Mouse (Mus musculus) heart, embryonic 14.5 days (tissue): ENCODE measurements around the gene Atp4a. TPM values are rescaled to one million over a fixed set of nuclear protein-coding genes. Genes with fewer than 3 reads are reported as not detected.

ENCODE experiments used
- ATAC-seq: fragments of 200-750 bp; cut with Nextera tagmentation; 2 replicates; pipeline ENCODE4 v1.8.0; 2017; ENCODE audit warnings: low read depth, moderate TSS enrichment; ENCODE audit not compliant: insufficient number of reproducible peaks, insufficient read depth, low FRiP score
- H3K27ac ChIP-seq, 2 experiments: fragments of 200-500 bp in 1 of 2; fragments of 300-500 bp in 1 of 2; sonication (generic) in 1 of 2; replicated peaks in 1 of 2; 2 replicates each; pipeline ENCODE4 v1.5.1; 2012 to 2014; ENCODE audit warnings: low read depth in 2 of 2, low read length in 2 of 2, control low read depth in 1 of 2, mild to moderate bottlenecking in 1 of 2, mixed read lengths in 1 of 2; ENCODE audit not compliant: control insufficient read depth in 1 of 2, insufficient read depth in 1 of 2
- H3K27me3 ChIP-seq: fragments of 300-500 bp; sonication (generic); 2 replicates; pipeline ENCODE4 v1.6.1; 2014; ENCODE audit warnings: mild to moderate bottlenecking, low read length, control low read depth; ENCODE audit not compliant: control insufficient read depth, insufficient read depth
- H3K36me3 ChIP-seq: fragments of 300-500 bp; sonication (generic); 2 replicates; pipeline ENCODE4 v1.6.1; 2014; ENCODE audit warnings: mild to moderate bottlenecking, control low read depth, low read length, mixed read lengths; ENCODE audit not compliant: control insufficient read depth, insufficient read depth
- H3K4me1 ChIP-seq, 2 experiments: fragments of 200-500 bp in 1 of 2; fragments of 300-500 bp in 1 of 2; sonication (generic) in 1 of 2; 2 replicates each; pipeline ENCODE4 v1.6.1; 2012 to 2014; ENCODE audit warnings: low read length in 2 of 2, control low read depth in 1 of 2, mixed read lengths in 1 of 2; ENCODE audit not compliant: control insufficient read depth in 2 of 2, insufficient read depth in 2 of 2
- H3K4me2 ChIP-seq: fragments of 300-500 bp; sonication (generic); 2 replicates; pipeline ENCODE4 v1.6.1; 2014; ENCODE audit warnings: mild to moderate bottlenecking, low read length
- H3K4me3 ChIP-seq, 2 experiments: fragments of 200-500 bp in 1 of 2; fragments of 300-500 bp in 1 of 2; sonication (generic) in 1 of 2; 2 replicates each; pipeline ENCODE4 v1.5.1; 2012 to 2014; ENCODE audit warnings: low read length in 2 of 2, mild to moderate bottlenecking in 2 of 2, control low read depth in 1 of 2, low read depth in 1 of 2, moderate library complexity in 1 of 2; ENCODE audit not compliant: control insufficient read depth in 1 of 2, insufficient read depth in 1 of 2
- H3K9ac ChIP-seq: fragments of 300-500 bp; sonication (generic); 2 replicates; pipeline ENCODE4 v1.6.1; 2014; ENCODE audit warnings: mild to moderate bottlenecking, low read length
- H3K9me3 ChIP-seq: fragments of 300-500 bp; sonication (generic); 2 replicates; pipeline ENCODE4 v1.6.1; 2016; ENCODE audit warnings: low read length, control low read depth; ENCODE audit not compliant: control insufficient read depth
- WGBS: fragments of 180-500 bp; shearing (Covaris S2); extraction: QIAGEN DNeasy Blood & Tissue Kit; methylation state at CpG from one replicate; pipeline ENCODE4 v1.1.7; 2014; 5-methylcytosine and 5-hydroxymethylcytosine counted together
- polyA plus RNA-seq: library from polyadenylated mRNA; unstranded; fragments of >200 nt; fragmentation: Nextera tagmentation; extraction: Ambion mirVana; gene quantifications from 2 replicates; pipeline ENCODE4 v1.2.1, GENCODE M21; 2014

Atp4a gene
- polyA plus RNA-seq, 1 experiment from 2014 or later = 0.42 TPM

- Histone ChIP-seq H3K9me3 (peaks cover 10% of the 10 kb centered on the region; the same call in 1 of the 2 replicates), H3K9ac (no peak within 1 kb of the TSS), H3K4me3 (no peak within 1 kb of the TSS), H3K4me1 (no peaks in the 10 kb centered on the region), H3K4me2 (no peak within 1 kb of the TSS), H3K36me3 (no peaks in the 10 kb centered on the region), H3K27ac (no peak within 1 kb of the TSS), H3K27me3 (no peaks in the 10 kb centered on the region)
- ATAC-seq = no peak
- WGBS = 32% methylated on average over 5 of the region's 5 CpGs
These were observed 39.2 kb downstream of the Atp4a start, which contains the start of gene Sbsn for GRCm38 (mm10) chr7:30751086-30751669. Gene Sbsn (plus strand): TSS chr7:30751471.

GRCm38 (mm10) chr7:30757001-30757400 lies 45.0 kb downstream of the Atp4a start:
- ATAC-seq = no peak
- WGBS = 63% methylated on average over 3 of the region's 3 CpGs

GRCm38 (mm10) chr7:30758853-30759252 lies 46.8 kb downstream of the Atp4a start:
- no peaks in the 10 kb centered on the region for H3K27me3 ChIP-seq
- no peak overlapping the region for H3K27ac ChIP-seq
- H3K4me2 ChIP-seq = no peak overlapping the region
- peaks cover 10% of the 10 kb centered on the region; the same call in 1 of the 2 replicates for H3K9me3 ChIP-seq
- H3K9ac ChIP-seq = no peak overlapping the region
- H3K4me3 ChIP-seq = no peak overlapping the region
- 28% methylated on average over 4 of the region's 4 CpGs for WGBS
- H3K36me3 ChIP-seq = no peaks in the 10 kb centered on the region
- peaks cover 4 to 9% of the 10 kb centered on the region in 2 experiments for H3K4me1 ChIP-seq
- no peak for ATAC-seq

More at GRCm38 (mm10) chr7:30757001-30757400, 45.0 kb downstream of the Atp4a start:
- H3K9me3 ChIP-seq = peaks cover 10% of the 10 kb centered on the region; the same call in 1 of the 2 replicates
- no peak overlapping the region for H3K9ac ChIP-seq
- no peaks in the 10 kb centered on the region for H3K27me3 ChIP-seq
- H3K4me1 ChIP-seq = peaks cover 4 to 9% of the 10 kb centered on the region in 2 experiments
- H3K4me2 ChIP-seq = no peak overlapping the region
- no peaks in the 10 kb centered on the region for H3K36me3 ChIP-seq
- H3K4me3 ChIP-seq = no peak overlapping the region
- H3K27ac ChIP-seq = no peak overlapping the region

GRCm38 (mm10) chr7:30761769-30762352 lies 49.9 kb downstream of the Atp4a start:
- Histone ChIP-seq H3K4me2 (no peak overlapping the region), H3K36me3 (no peaks in the 10 kb centered on the region), H3K4me3 (no peak overlapping the region), H3K27me3 (no peaks in the 10 kb centered on the region), H3K4me1 (peaks cover 4 to 9% of the 10 kb centered on the region in 2 experiments), H3K9me3 (no peaks in the 10 kb centered on the region), H3K9ac (no peak overlapping the region), H3K27ac (no peak overlapping the region)
- WGBS = 29% methylated on average over 4 of the region's 4 CpGs
- ATAC-seq = no peak

GRCm38 (mm10) chr7:30763456-30763855 lies 51.4 kb downstream of the Atp4a start, which contains the start of gene Dmkn:
Gene Dmkn (plus strand): TSS chr7:30763756.
- no peak within 1 kb of the TSS for H3K4me2 ChIP-seq
- H3K36me3 ChIP-seq = no peaks in the 10 kb centered on the region
- H3K27ac ChIP-seq = no peak within 1 kb of the TSS
- no peak within 1 kb of the TSS for H3K4me3 ChIP-seq
- H3K9ac ChIP-seq = no peak within 1 kb of the TSS
- peaks cover 4 to 9% of the 10 kb centered on the region in 2 experiments for H3K4me1 ChIP-seq
- no peaks in the 10 kb centered on the region for H3K9me3 ChIP-seq
- no peaks in the 10 kb centered on the region for H3K27me3 ChIP-seq
- WGBS = 52% methylated on average over 5 of the region's 5 CpGs
- ATAC-seq = no peak

GRCm38 (mm10) chr7:30765173-30765572 lies 53.2 kb downstream of the Atp4a start:
- Histone ChIP-seq H3K4me3 (no peak overlapping the region), H3K27me3 (no peaks in the 10 kb centered on the region), H3K4me2 (peak overlapping the region; percentile 2; the same call in 1 of the 2 replicates), H3K9me3 (no peaks in the 10 kb centered on the region), H3K9ac (no peak overlapping the region), H3K4me1 (peaks cover 3 to 9% of the 10 kb centered on the region in 2 experiments), H3K27ac (no peak overlapping the region), H3K36me3 (no peaks in the 10 kb centered on the region)
- 40% methylated on average over 11 of the region's 11 CpGs for WGBS
- ATAC-seq = no peak

GRCm38 (mm10) chr7:30766408-30766807 lies 54.4 kb downstream of the Atp4a start:
- Histone ChIP-seq H3K36me3 (no peaks in the 10 kb centered on the region), H3K27me3 (no peaks in the 10 kb centered on the region), H3K4me1 (peaks cover 0 to 2% of the 10 kb centered on the region in 2 experiments; a peak in 1 of 4 replicates), H3K9ac (no peak overlapping the region), H3K9me3 (no peaks in the 10 kb centered on the region), H3K4me3 (no peak overlapping the region), H3K4me2 (no peak overlapping the region), H3K27ac (no peak overlapping the region)
- WGBS = 82% methylated on average over 4 of the region's 4 CpGs
- ATAC-seq = no peak
